Mouse (Mus musculus) heart, embryonic 15.5 days (tissue): Measurements from ENCODE around the gene Olfr855. TPM values are rescaled to one million over a fixed set of nuclear protein-coding genes. Genes with fewer than 3 reads are reported as not detected.

Experiments
- ATAC-seq: fragments of 200-750 bp; cut with Nextera tagmentation; replicated peaks from 2 replicates; pipeline ENCODE4 v1.8.0; 2017; ENCODE audit warnings: low read depth, moderate TSS enrichment; ENCODE audit not compliant: insufficient number of reproducible peaks, insufficient read depth, low FRiP score
- H3K27ac ChIP-seq: fragments of 300-500 bp; sonication (generic); 2 replicates; pipeline ENCODE4 v1.5.1; 2015; ENCODE audit warnings: mild to moderate bottlenecking, inconsistent platforms
- H3K27me3 ChIP-seq: fragments of 300-500 bp; sonication (generic); 2 replicates; pipeline ENCODE4 v1.6.1; 2015; ENCODE audit warnings: inconsistent platforms
- H3K36me3 ChIP-seq: fragments of 300-500 bp; sonication (generic); 2 replicates; pipeline ENCODE4 v1.6.1; 2015; ENCODE audit warnings: mild to moderate bottlenecking, inconsistent platforms
- H3K4me1 ChIP-seq: fragments of 300-500 bp; sonication (generic); replicated peaks from 2 replicates; pipeline ENCODE4 v1.6.1; 2015; ENCODE audit warnings: inconsistent platforms
- H3K4me2 ChIP-seq: fragments of 300-500 bp; sonication (generic); 2 replicates; pipeline ENCODE4 v1.6.1; 2015; ENCODE audit warnings: inconsistent platforms, mild to moderate bottlenecking, moderate library complexity
- H3K4me3 ChIP-seq: fragments of 300-500 bp; sonication (generic); 2 replicates; pipeline ENCODE4 v1.5.1; 2015; ENCODE audit warnings: mild to moderate bottlenecking, inconsistent platforms
- H3K9ac ChIP-seq: fragments of 300-500 bp; sonication (generic); 2 replicates; pipeline ENCODE4 v1.6.1; 2015; ENCODE audit warnings: mild to moderate bottlenecking, inconsistent platforms
- H3K9me3 ChIP-seq: fragments of 300-500 bp; sonication (generic); replicated peaks from 2 replicates; pipeline ENCODE4 v1.6.1; 2016; ENCODE audit warnings: inconsistent platforms
- WGBS: fragments of 180-500 bp; shearing (Covaris S2); methylation state at CpG from one replicate; pipeline ENCODE4 v1.1.7; 2015; ENCODE audit warnings: mixed read lengths; 5-methylcytosine and 5-hydroxymethylcytosine counted together
- polyA plus RNA-seq: library from polyadenylated mRNA; unstranded; fragments of >200 nt; fragmentation: Nextera tagmentation; extraction: Ambion mirVana; gene quantifications from 2 replicates; pipeline ENCODE4 v1.2.1, GENCODE M21; 2015

Olfr855 gene
- not detected in 2 replicates for polyA plus RNA-seq

- Histone ChIP-seq H3K4me1 (no peaks in the 10 kb centered on the region), H3K4me2 (no peak within 1 kb of the TSS), H3K9me3 (no peaks in the 10 kb centered on the region), H3K27ac (no peak within 1 kb of the TSS), H3K4me3 (no peak within 1 kb of the TSS), H3K9ac (no peak within 1 kb of the TSS), H3K36me3 (no peaks in the 10 kb centered on the region), H3K27me3 (no peaks in the 10 kb centered on the region)
- no peak for ATAC-seq
Observed at GRCm38 (mm10) chr9:19582317-19582716, at the start of gene Olfr855. Olfr855 (plus strand) TSS chr9:19582617.

GRCm38 (mm10) chr9:19540976-19541375, 41.4 kb upstream of the Olfr855 start, which contains the start of gene Olfr853:
Olfr853 (minus strand) TSS chr9:19541076.
- Histone ChIP-seq H3K27me3 (no peaks in the 10 kb centered on the region), H3K4me1 (no peaks in the 10 kb centered on the region), H3K4me3 (no peak within 1 kb of the TSS), H3K4me2 (no peak within 1 kb of the TSS), H3K36me3 (no peaks in the 10 kb centered on the region), H3K9ac (no peak within 1 kb of the TSS), H3K27ac (no peak within 1 kb of the TSS), H3K9me3 (no peaks in the 10 kb centered on the region; the same call in 1 of the 2 replicates)
- 69% methylated on average over 1 of the region's 1 CpGs for WGBS
- ATAC-seq: no peak

DNA sequence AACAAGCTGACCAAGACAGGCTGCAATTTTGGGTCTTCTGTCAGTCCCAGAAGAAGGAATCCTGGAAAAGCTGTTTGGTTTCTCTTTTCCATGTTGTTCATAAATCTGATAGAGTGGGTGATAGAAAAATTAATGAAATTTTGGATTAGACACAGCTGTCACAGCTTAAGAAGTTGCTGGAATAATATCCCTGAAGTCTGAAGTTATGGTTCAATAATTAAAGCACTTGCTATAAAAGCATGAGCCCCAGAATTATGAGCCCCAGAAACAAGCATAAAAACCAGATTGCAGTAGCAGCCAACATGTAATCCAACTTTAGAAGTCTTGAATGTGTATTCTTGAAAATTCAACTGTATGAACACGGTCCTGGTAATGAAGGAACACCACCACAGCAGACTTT, 15.1 kb upstream of the Olfr855 start, which contains the start of gene Olfr854:
Gene Olfr854, minus strand, starts transcription at position 101 of the 400 bp plus-strand sequence.
- H3K9me3 ChIP-seq: 0 out of 2 replicates have a peak, but pooled peaks cover 5% of the 10 kb centered on the region
- ATAC-seq: no peak
- H3K36me3 ChIP-seq: no peaks in the 10 kb centered on the region
- H3K4me2 ChIP-seq: no peak within 1 kb of the TSS
- H3K4me3 ChIP-seq: no peak within 1 kb of the TSS
- 61% methylated on average over 1 of the region's 1 CpGs for WGBS
- no peaks in the 10 kb centered on the region for H3K4me1 ChIP-seq
- no peaks in the 10 kb centered on the region for H3K27me3 ChIP-seq
- no peak within 1 kb of the TSS for H3K27ac ChIP-seq
- no peak within 1 kb of the TSS for H3K9ac ChIP-seq

DNA sequence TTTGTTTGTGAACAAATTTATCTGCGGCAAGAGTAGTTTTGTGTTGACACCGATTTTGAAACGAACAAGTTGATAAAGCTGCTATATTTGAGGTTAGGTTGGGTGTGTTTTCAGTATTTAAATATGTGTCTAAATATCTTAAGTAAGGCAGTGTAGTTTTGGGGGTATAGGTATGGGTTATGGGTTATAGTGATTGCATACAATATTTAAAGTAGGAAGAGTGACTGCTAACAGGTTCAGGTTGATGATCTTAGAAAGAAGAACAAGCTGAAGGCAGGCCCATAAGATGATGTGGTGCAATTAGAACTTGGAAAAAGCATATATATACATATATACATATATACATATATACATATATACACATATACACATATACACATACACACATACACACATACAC, 38.9 kb downstream of the Olfr855 start:
- H3K27me3 ChIP-seq: no peaks in the 10 kb centered on the region
- H3K4me2 ChIP-seq: no peak overlapping the region
- WGBS: 94% methylated on average over 3 of the region's 3 CpGs
- H3K9ac ChIP-seq: no peak overlapping the region
- H3K9me3 ChIP-seq: no peaks in the 10 kb centered on the region
- H3K27ac ChIP-seq: no peak overlapping the region
- no peaks in the 10 kb centered on the region for H3K4me1 ChIP-seq
- no peaks in the 10 kb centered on the region for H3K36me3 ChIP-seq
- H3K4me3 ChIP-seq: no peak overlapping the region
- ATAC-seq: no peak

- Histone ChIP-seq H3K4me2 (peak within 1 kb of the TSS; percentile 61), H3K27me3 (no peaks in the 10 kb centered on the region), H3K9me3 (no peaks in the 10 kb centered on the region), H3K36me3 (no peaks in the 10 kb centered on the region), H3K9ac (peak within 1 kb of the TSS; percentile 68), H3K4me3 (peak within 1 kb of the TSS; percentile 77), H3K4me1 (no peaks in the 10 kb centered on the region), H3K27ac (peak within 1 kb of the TSS; percentile 94)
- ATAC-seq: peak; percentile 96
- WGBS: 3% methylated on average over 35 of the region's 35 CpGs
Observed at GRCm38 (mm10) chr9:19621843-19622822, 39.7 kb downstream of the Olfr855 start, which contains the start of gene Zfp317. Zfp317 (plus strand) TSS chr9:19622102.

DNA sequence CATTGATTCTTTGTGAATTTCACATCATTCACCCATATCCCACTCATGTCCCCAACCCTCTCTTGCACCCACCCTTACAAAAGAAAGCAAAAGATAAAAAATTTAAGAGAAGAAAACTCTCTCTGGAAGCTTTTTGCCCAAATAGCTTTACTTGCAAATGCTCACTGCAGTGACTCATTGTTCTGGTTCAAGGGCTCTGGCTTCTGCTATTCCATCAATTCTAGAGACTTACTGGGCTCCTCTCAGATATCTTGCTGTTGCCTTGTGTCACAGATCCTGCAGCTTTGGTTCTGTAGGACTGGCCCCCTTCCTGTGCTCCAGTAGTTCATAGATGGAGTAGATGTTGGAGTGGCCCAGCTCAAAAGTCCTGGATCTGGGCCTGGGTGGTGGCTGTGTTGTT, 47.2 kb downstream of the Olfr855 start:
- H3K4me3 ChIP-seq: no peak overlapping the region
- no peak for ATAC-seq
- H3K27ac ChIP-seq: no peak overlapping the region
- no peak overlapping the region for H3K9ac ChIP-seq
- H3K36me3 ChIP-seq: peaks cover 15% of the 10 kb centered on the region
- H3K4me1 ChIP-seq: no peaks in the 10 kb centered on the region
- no peak overlapping the region for H3K4me2 ChIP-seq
- H3K27me3 ChIP-seq: no peaks in the 10 kb centered on the region
- no peaks in the 10 kb centered on the region for H3K9me3 ChIP-seq

Other genes starting within 250 kb of the Olfr855 start
- gene Olfr845, start 246.2 kb upstream of the Olfr855 start, polyA plus RNA-seq: not detected in 2 replicates
- not detected in 2 replicates for gene Olfr846, start 218.6 kb upstream of the Olfr855 start, polyA plus RNA-seq
- not detected in 2 replicates for gene Olfr847, start 203.9 kb upstream of the Olfr855 start, polyA plus RNA-seq
- gene Olfr849, start 142.4 kb upstream of the Olfr855 start, polyA plus RNA-seq: not detected in 2 replicates
- not detected in 2 replicates for gene Olfr850, start 104.4 kb upstream of the Olfr855 start, polyA plus RNA-seq
- not detected in 2 replicates for gene Olfr851, start 89.3 kb upstream of the Olfr855 start, polyA plus RNA-seq
- not detected in 2 replicates for gene Olfr853, start 41.5 kb upstream of the Olfr855 start, polyA plus RNA-seq
- gene Olfr854, start 15.2 kb upstream of the Olfr855 start, polyA plus RNA-seq: not detected in 2 replicates
- 16.4 and 19.0 TPM in 2 replicates for gene Zfp317, start 39.5 kb downstream of the Olfr855 start, polyA plus RNA-seq
- gene Olfr857, start 126.8 kb downstream of the Olfr855 start, polyA plus RNA-seq: not detected in 2 replicates
- not detected in 2 replicates for gene Olfr58, start 197.7 kb downstream of the Olfr855 start, polyA plus RNA-seq
- not detected in 2 replicates for gene Olfr859, start 222.3 kb downstream of the Olfr855 start, polyA plus RNA-seq